Mouse (Mus musculus): ENCODE results near the gene Cdkn2a. TPM values are rescaled to one million over a fixed set of nuclear protein-coding genes. Genes with fewer than 3 reads are reported as not detected.
A peak's percentile ranks its signal among the peaks of the same experiment; 100 is the strongest.

Cdkn2a gene
- polyA plus RNA-seq, 1 experiment, result 9.8 TPM

- Histone ChIP-seq H3K4me3 (ENCODE audit: control insufficient read depth, insufficient read depth, low read length) (peak overlapping the region; percentile 58), H3K36me3 (ENCODE audit: control insufficient read depth, insufficient read depth, low read length) (no peaks in the 10 kb centered on the region), H3K27ac (ENCODE audit: control insufficient read depth, insufficient read depth, low read length) (no peak overlapping the region), H3K27me3 (ENCODE audit: control insufficient read depth, insufficient read depth, low read length) (peaks cover 12% of the 10 kb centered on the region; the same call in 1 of the 2 replicates), H3K4me1 (replicated peaks; ENCODE audit: control insufficient read depth, insufficient read depth, low read length) (peaks cover 6% of the 10 kb centered on the region)
- WGBS, result 5% methylated on average over 26 of the region's 26 CpGs
- TF ChIP-seq POLR2A (IDR thresholded peaks at IDR 0.05; ENCODE audit: control insufficient read depth, extremely low read depth, insufficient read depth, low read length, poor library complexity) (no peak), CTCF (IDR thresholded peaks at IDR 0.05; ENCODE audit: borderline replicate concordance, control insufficient read depth, extremely low read depth, insufficient read depth, low read length, poor library complexity) (no peak)
- DNase-seq, result no peak
Observed at GRCm38 (mm10) chr4:89294091-89294485, 365 bp downstream of the Cdkn2a start.

DNA sequence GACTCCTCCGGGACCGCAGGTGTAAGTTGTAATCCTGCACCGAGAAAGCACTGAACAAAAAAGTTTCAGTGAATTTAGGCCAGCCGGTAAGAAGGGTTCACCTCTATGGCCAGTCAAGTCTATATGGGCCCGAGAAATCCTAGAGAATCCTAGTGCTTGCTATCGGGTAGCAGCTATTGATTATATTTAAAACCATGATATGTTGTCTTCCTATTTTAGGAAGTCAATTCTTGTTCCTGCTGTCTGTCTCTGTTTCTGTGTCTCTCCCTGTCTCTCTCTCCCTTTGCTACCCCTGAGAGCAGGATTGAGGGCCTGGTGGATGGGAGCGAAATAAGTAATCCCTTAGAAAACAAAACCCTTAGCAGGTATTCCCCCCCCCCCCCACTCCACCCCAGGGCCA is 937 bp downstream of the Cdkn2a start:
- TF ChIP-seq POLR2A (IDR thresholded peaks at IDR 0.05; ENCODE audit: control insufficient read depth, extremely low read depth, insufficient read depth, low read length, poor library complexity), result no peak
- no peak for TF ChIP-seq CTCF (IDR thresholded peaks at IDR 0.05; ENCODE audit: borderline replicate concordance, control insufficient read depth, extremely low read depth, insufficient read depth, low read length, poor library complexity)
- Histone ChIP-seq H3K27ac (ENCODE audit: control insufficient read depth, insufficient read depth, low read length) (no peak overlapping the region), H3K4me1 (replicated peaks; ENCODE audit: control insufficient read depth, insufficient read depth, low read length) (peaks cover 6% of the 10 kb centered on the region), H3K27me3 (ENCODE audit: control insufficient read depth, insufficient read depth, low read length) (peaks cover 12% of the 10 kb centered on the region; the same call in 1 of the 2 replicates), H3K4me3 (ENCODE audit: control insufficient read depth, insufficient read depth, low read length) (no peak overlapping the region), H3K36me3 (ENCODE audit: control insufficient read depth, insufficient read depth, low read length) (no peaks in the 10 kb centered on the region)
- WGBS, result 49% methylated on average over 7 of the region's 7 CpGs
- DNase-seq, result no peak

DNA sequence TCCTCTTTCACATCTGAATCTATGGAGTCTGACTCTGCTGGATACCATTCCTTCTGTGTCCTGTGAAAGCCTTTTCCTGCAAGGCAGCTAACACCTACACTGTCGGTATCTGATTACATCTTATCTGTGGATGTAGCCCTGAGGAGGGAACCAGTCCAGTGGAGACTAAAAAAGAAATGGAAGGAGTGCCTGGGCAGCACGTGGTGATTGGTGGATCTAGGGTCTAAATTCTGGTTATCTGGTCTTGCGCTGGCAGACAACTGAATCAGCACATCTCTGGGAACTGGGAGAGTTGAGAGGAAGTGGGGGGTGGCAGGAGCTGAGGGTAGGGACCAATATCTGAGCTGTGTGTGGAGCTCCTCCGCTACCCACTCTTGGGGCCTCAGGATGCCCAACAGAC is 5.4 kb downstream of the Cdkn2a start:
- no peak for TF ChIP-seq CTCF (IDR thresholded peaks at IDR 0.05; ENCODE audit: borderline replicate concordance, control insufficient read depth, extremely low read depth, insufficient read depth, low read length, poor library complexity)
- no peak for TF ChIP-seq POLR2A (IDR thresholded peaks at IDR 0.05; ENCODE audit: control insufficient read depth, extremely low read depth, insufficient read depth, low read length, poor library complexity)
- Histone ChIP-seq H3K27ac (ENCODE audit: control insufficient read depth, insufficient read depth, low read length) (no peak overlapping the region), H3K27me3 (ENCODE audit: control insufficient read depth, insufficient read depth, low read length) (0 out of 2 replicates have a peak, but pooled peaks cover 4% of the 10 kb centered on the region), H3K36me3 (ENCODE audit: control insufficient read depth, insufficient read depth, low read length) (no peaks in the 10 kb centered on the region), H3K4me1 (replicated peaks; ENCODE audit: control insufficient read depth, insufficient read depth, low read length) (0 out of 2 replicates have a peak, but pooled peaks cover under 1% of the 10 kb centered on the region), H3K4me3 (ENCODE audit: control insufficient read depth, insufficient read depth, low read length) (no peak overlapping the region)
- 16% methylated on average over 4 of the region's 4 CpGs for WGBS
- no peak for DNase-seq

- TF ChIP-seq POLR2A (IDR thresholded peaks at IDR 0.05; ENCODE audit: control insufficient read depth, extremely low read depth, insufficient read depth, low read length, poor library complexity) (no peak), CTCF (IDR thresholded peaks at IDR 0.05; ENCODE audit: borderline replicate concordance, control insufficient read depth, extremely low read depth, insufficient read depth, low read length, poor library complexity) (no peak)
- 20% methylated on average over 1 of the region's 1 CpGs for WGBS
- Histone ChIP-seq H3K4me3 (ENCODE audit: control insufficient read depth, insufficient read depth, low read length) (no peak overlapping the region), H3K27ac (ENCODE audit: control insufficient read depth, insufficient read depth, low read length) (no peak overlapping the region), H3K27me3 (ENCODE audit: control insufficient read depth, insufficient read depth, low read length) (peaks cover 9% of the 10 kb centered on the region), H3K4me1 (replicated peaks; ENCODE audit: control insufficient read depth, insufficient read depth, low read length) (no peaks in the 10 kb centered on the region), H3K36me3 (ENCODE audit: control insufficient read depth, insufficient read depth, low read length) (no peaks in the 10 kb centered on the region)
- no peak for DNase-seq
Observed at GRCm38 (mm10) chr4:89286566-89286965, 7.9 kb downstream of the Cdkn2a start.

GRCm38 (mm10) chr4:89285688-89286087 is 8.8 kb downstream of the Cdkn2a start:
- 58% methylated on average over 7 of the region's 7 CpGs for WGBS

GRCm38 (mm10) chr4:89282661-89283060 is 11.8 kb downstream of the Cdkn2a start:
- Histone ChIP-seq H3K27me3 (ENCODE audit: control insufficient read depth, insufficient read depth, low read length) (peaks cover 5% of the 10 kb centered on the region), H3K4me3 (ENCODE audit: control insufficient read depth, insufficient read depth, low read length) (no peak overlapping the region), H3K36me3 (ENCODE audit: control insufficient read depth, insufficient read depth, low read length) (no peaks in the 10 kb centered on the region), H3K27ac (ENCODE audit: control insufficient read depth, insufficient read depth, low read length) (no peak overlapping the region), H3K4me1 (replicated peaks; ENCODE audit: control insufficient read depth, insufficient read depth, low read length) (no peaks in the 10 kb centered on the region)
- no peak for DNase-seq
- 12% methylated on average over 12 of the region's 12 CpGs for WGBS
- TF ChIP-seq CTCF (IDR thresholded peaks at IDR 0.05; ENCODE audit: borderline replicate concordance, control insufficient read depth, extremely low read depth, insufficient read depth, low read length, poor library complexity), result no peak
- TF ChIP-seq POLR2A (IDR thresholded peaks at IDR 0.05; ENCODE audit: control insufficient read depth, extremely low read depth, insufficient read depth, low read length, poor library complexity), result no peak

More at GRCm38 (mm10) chr4:89285688-89286087, 8.8 kb downstream of the Cdkn2a start:
- Histone ChIP-seq H3K4me3 (ENCODE audit: control insufficient read depth, insufficient read depth, low read length) (no peak overlapping the region), H3K36me3 (ENCODE audit: control insufficient read depth, insufficient read depth, low read length) (no peaks in the 10 kb centered on the region), H3K27ac (ENCODE audit: control insufficient read depth, insufficient read depth, low read length) (no peak overlapping the region), H3K27me3 (ENCODE audit: control insufficient read depth, insufficient read depth, low read length) (peaks cover 9% of the 10 kb centered on the region), H3K4me1 (replicated peaks; ENCODE audit: control insufficient read depth, insufficient read depth, low read length) (no peaks in the 10 kb centered on the region)
- no peak for DNase-seq
- TF ChIP-seq CTCF (IDR thresholded peaks at IDR 0.05; ENCODE audit: borderline replicate concordance, control insufficient read depth, extremely low read depth, insufficient read depth, low read length, poor library complexity) (no peak), POLR2A (IDR thresholded peaks at IDR 0.05; ENCODE audit: control insufficient read depth, extremely low read depth, insufficient read depth, low read length, poor library complexity) (no peak)
